Mouse (Mus musculus): ENCODE data around the gene Tbx2. TPM values are rescaled to one million over a fixed set of nuclear protein-coding genes. Genes with fewer than 3 reads are reported as not detected.

Tbx2 gene
- total RNA-seq (2014; fragmentation: Nextera tagmentation) (0.11 TPM in 1 of 2 replicates, not detected in the other), total RNA-seq (2017) (not detected in 2 replicates)

DNA sequence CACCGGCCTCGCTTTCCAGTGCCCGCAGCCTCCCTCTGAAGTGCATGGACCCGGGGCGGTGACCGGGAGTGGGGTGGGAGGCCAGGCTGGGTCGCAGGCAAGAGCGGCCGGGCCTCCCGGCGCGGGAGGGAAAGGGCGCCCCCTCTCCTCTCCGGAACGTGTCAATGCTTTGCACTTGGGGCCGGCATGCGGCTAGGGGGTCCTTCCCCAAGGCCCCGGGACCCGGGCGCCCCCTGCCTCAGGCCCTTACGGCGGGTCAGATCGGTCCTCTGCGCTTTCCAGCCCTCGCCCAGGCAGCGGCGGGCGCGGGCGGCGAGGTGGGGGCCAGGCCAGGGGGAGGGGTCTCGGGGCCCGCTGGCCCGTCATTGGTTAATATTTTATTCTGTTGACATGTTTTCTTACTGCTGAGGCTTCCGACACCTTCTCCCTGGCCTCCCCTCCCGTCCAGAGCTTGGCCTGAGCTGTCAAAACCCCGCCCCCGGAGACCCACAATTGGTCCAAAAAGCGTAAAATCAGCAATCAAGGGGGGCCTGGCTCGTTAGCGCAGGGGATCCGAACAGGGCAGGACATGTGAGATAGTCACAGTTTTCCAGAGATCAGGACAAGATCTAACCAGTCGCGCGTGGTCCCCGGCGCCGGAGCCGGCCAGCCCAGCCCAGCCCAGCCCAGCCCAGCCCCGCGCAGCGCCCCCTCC lies at the start of gene Tbx2:
TSS of gene Tbx2 (plus strand) at position 321 of the 694 bp plus-strand sequence.
- no peak for ATAC-seq (replicated peaks; ENCODE audit: poor library complexity, severe bottlenecking)

DNA sequence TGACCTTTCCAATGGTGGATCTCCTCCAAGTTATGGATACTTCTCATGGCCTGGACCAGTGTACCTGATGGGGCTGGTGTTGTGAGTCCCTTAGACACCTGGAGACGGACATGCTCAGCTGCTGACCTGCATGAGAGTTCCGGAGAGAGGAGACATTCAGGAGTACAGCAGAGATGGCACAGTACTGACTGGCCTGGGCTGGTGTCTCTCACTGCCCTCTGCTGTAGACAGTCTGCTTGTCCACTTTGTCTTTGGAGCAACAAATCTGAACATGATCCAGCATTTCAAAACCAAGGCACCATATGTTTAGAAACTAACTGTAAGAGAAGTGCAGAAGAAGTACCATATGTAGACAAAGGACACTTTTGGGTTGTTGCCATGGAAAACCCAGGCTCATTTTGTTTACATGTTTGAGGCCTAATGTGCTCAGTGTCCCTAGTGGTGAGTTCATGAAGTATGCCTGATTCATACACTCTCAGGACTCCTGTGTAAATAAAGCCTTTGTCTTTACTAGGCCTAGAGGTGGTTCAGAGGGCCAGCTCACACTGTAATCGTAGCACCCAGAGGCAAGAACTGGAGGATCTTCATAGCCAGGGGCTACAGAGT lies 46.1 kb upstream of the Tbx2 start:
- peak; percentile 30; the same call in 1 of the 2 replicates for ATAC-seq (replicated peaks; ENCODE audit: poor library complexity, severe bottlenecking)

DNA sequence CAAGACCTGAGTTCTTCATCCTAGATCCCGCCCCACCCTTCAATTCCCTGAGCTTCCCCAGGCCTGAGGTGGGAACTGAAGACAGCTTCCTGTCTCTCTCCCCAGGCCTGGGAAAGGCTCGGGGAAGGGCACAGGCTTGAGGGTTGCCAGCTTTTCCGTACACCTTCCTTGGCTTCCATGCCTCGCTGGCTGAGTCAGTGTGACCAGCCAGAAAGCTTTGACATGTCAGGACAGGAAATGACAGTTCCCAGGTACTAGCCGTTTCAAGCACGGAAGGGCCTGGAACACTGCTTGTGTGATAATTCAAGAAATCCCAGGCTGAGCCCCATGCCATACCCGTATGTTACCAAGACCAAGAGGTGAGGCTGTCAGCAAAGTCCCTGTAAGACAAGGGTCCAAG lies 42.6 kb upstream of the Tbx2 start:
- ATAC-seq (replicated peaks; ENCODE audit: poor library complexity, severe bottlenecking), result no peak

DNA sequence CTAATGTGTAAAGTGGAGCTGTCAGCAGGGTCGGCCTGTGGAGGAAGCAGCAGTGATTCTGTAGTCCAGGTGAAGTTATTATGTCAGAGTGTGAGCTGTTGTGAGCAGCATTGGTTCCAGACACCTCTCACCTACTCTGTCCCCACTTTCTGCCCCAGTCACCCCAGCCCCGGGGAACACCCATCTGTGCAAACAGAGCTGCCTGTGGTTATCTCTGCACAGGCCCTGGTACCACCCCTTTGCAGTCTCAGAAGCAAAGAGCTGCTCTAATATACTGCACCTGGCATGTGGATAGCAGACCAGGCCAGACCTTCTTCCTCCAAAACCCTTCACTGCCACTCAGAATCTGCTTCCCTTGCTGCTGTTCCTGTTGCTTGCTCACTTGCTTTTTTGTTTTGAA lies 42.1 kb upstream of the Tbx2 start:
- ATAC-seq (replicated peaks; ENCODE audit: poor library complexity, severe bottlenecking), result no peak

DNA sequence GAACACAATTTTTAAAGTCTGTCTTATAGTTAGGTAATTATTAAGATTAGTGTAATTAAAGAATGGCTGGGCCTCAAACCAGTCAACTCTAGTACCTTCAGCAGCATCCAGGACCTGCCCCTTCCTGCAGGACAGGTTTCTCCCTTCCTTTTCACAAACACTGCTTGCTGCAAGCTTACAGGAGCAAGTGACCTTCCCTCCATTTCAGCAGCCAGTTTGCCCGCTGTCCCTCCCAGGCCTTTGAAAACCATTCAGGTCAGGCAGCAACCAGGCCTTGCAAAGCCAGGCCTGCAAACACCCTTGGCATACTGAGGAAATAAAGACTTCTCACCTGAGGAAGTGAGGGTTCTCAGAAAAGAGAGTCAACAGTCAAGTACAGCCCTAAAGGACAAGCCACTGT lies 41.1 kb upstream of the Tbx2 start:
- ATAC-seq (replicated peaks; ENCODE audit: poor library complexity, severe bottlenecking), result no peak

DNA sequence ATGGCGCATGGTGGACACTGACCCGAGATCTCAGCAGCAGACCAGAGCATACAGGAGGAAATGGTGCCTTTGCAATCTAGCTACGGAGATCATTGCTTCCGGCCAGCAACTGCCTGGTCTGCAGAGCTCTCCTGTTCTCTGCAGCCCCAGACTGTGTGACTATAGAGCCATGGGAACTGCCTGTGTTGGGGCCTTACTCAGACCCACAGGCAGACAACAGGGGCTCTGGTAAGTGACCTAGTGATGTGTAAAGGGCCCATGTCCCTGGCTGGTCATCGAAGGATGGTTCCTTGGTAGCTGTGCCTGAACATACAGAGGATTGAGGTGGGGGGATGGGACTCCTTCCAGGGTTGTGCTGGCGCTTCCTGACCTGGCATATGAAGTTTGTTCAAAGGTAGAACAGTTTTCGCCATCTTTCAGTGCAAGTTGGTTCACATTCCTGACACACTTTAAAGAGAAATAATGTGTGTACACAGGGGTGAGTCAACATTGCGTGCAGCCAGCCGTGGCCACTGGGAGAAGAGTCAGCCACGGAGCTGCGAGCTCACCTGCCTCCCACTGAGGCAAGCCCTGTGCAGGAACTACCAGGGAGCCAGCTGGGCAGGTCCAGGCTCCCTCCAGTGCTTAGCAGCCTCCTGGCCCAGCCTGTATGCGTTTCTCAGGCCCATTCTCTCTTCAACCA lies 39.7 kb upstream of the Tbx2 start:
- ATAC-seq (replicated peaks; ENCODE audit: poor library complexity, severe bottlenecking), result peak; percentile 33; the same call in 1 of the 2 replicates

DNA sequence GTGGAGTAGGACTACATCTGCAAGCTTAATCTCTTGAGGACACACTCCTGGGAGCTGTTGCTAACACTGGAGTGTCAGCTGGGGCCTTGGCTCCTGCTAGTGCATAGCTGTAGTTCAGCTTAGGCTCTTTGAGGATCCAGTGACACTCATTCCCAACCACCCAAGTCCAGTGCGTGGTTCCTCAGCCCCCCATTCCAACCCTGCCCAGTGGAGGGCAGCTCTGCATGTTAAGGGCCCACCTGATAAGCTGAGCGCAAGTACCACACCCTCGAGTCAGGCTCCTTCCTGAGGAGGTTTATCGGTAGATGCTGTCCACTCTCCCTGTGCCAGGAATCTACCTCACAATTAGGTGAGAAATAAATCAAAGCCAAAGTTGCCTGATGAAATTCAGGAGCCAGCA lies 32.9 kb upstream of the Tbx2 start:
- no peak for ATAC-seq (replicated peaks; ENCODE audit: poor library complexity, severe bottlenecking)

DNA sequence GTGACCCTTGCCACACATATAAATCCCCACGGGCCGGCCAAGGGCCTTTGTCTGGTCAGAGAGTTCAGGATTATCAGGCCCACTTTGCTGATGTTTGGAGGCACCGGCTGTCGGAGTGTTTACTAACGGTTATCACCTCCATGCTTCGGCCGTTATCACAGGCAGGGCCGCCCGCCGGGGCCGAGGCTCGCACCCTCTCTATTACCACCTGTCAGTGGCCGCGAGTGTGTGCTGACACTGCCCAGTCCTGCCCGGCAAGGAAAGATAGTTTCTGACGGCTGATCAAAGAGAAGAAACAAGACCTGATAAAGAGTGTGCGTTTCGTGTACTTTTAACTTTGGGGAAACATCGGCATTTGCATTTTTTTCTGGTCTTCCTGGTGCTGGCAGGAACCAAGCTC lies 32.5 kb upstream of the Tbx2 start:
- ATAC-seq (replicated peaks; ENCODE audit: poor library complexity, severe bottlenecking), result no peak

DNA sequence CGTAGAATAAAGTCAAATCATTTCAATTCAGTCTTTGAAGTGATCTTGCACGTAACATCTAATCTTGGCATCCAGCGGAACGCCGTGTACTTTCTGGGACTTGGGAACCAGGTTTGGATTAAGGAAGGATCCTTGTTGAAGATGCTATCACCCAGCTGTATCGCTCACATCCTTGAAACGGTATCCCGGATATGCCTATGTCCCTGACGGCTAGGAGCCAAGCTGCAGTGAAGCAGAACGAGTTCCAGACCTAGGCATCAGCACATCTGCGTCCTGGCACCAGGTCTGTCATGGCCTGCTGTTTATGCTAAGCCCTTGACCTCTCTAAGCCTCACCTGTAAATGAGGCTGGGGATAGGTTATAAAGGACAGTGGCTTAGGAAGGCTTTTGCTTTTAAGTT lies 32.0 kb upstream of the Tbx2 start:
- ATAC-seq (replicated peaks; ENCODE audit: poor library complexity, severe bottlenecking), result no peak

DNA sequence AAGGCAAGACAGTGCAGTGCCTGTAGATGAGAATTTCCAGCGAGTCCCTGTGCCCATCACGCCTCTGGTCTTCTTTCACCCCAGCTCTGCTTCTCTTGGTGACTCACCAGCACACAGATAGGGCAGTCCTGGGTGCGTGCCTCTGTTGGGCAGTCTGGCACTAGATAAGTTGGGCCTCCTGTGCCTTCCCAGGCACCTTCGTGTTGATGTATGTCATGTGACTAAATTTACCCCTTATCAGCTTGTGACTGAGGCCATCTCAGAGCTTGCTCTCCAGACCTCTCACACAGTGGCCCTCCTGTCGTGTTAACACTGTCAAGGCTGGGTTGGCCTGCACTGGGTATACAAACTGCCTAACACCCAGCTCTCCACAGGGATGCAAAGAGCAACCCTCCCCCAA lies 28.3 kb upstream of the Tbx2 start:
- no peak for ATAC-seq (replicated peaks; ENCODE audit: poor library complexity, severe bottlenecking)

DNA sequence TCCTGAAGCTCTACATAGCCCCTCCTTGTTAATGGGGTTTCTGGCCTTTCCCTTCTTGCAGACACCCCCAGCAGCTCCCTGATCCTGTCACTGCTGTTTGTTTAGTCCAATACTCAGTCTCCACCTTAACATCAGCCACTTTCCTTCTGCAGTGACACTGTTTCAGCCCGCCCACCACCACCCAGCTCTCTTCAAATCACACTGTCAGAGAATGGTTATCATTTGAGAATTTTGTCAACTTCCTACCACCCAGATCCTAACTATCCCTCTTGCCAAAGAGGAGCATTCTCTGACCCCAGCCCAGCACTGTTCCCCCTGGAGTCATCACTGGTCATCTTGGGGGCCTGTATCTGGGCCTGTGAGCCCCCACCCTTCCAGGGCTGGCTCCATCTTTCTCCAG lies 26.6 kb upstream of the Tbx2 start:
- no peak for ATAC-seq (replicated peaks; ENCODE audit: poor library complexity, severe bottlenecking)

DNA sequence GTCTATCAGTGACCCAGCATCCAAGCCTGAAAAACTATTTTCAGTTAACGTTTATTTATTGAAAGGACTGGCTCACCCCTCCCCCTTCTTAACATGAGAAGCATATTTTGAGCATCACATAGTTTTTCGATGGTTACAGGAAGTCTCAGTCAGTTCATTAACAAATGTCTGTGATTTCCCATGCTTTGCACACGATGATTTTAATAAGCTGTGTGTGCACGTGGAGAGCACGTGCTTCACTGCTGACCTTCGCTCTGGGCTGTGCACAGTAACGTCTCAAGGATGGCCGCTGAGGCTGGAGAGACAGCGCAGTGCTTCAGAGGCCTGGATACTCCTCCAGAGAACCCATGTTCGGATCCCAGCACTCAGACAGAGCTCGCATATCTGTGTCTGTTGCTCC lies 25.0 kb upstream of the Tbx2 start:
- ATAC-seq (replicated peaks; ENCODE audit: poor library complexity, severe bottlenecking), result no peak

DNA sequence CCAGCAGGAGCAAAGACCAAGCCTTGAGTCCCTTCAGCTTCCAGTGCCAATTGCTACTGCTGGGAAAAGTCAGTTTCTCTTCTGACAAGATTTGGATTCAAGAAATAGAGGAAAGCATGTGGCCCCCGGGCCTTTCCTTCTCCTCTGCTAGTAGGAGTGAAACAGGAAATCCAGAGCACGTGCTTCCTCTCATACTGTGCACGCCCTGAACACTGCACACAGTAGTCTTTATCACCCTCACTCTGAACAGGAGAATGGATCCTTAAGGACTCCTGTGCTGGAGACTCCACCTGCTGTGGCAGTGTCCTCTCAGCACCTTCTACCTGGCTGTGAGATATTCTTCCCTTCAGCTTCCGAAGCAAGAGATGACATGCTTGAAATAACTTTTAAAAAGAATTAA lies 21.1 kb upstream of the Tbx2 start:
- ATAC-seq (replicated peaks; ENCODE audit: poor library complexity, severe bottlenecking), result peak; percentile 47

DNA sequence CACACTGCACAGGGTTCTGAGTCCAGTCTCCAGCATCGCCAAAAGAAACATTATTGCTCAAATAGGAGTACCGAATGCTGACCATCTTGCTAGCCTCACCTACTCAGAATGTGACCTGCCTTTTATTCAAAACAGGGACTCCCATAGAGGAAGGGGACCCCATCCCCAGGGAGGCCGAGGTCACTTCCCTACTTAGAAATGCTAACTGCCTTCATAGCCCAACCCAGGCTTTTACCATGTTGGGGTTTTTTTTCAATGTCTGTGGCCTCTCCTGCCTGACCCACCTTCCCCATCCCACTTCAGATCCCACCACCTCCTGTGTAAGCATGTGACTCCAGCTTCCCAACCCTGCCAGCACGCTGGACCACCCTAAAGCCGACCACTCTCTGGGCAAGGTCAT lies 20.7 kb upstream of the Tbx2 start:
- no peak for ATAC-seq (replicated peaks; ENCODE audit: poor library complexity, severe bottlenecking)

DNA sequence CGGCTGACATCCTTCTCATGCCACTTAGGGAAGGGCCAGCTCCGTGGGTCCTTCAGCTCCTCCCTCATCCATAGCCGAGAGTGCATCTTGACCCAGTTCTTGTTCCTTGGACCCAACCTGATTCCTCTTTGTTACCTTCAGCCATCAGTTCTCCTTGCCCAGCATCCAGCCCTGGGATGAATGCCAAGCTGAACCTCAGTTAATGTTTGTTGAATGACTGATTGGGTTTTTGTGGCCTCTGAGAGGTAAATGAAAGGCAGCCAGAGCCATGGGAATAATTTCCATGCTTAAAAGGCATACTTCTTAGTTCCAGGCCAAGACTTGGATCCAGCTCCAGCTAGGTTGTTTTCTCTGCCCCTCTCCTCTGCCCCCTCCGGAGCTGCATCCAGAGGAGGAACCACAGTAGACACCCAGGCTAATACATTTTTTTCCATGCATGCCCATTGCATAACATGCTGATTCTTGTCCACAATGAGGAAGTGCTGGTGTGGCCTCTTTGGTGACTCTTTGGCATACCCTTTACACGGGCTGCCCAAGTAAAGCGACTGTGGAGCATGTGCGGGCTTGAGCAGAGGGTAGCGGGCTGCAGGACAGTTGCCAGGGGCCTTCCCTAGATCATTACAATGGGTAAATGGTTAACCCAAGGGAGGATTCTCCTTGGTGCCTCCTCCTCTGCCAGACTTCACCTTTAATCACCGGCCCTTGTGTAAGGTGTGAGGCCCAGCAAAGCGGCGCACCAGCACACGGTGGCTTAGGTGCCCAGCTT lies 20.0 kb upstream of the Tbx2 start:
- peak; percentile 97 for ATAC-seq (replicated peaks; ENCODE audit: poor library complexity, severe bottlenecking)

DNA sequence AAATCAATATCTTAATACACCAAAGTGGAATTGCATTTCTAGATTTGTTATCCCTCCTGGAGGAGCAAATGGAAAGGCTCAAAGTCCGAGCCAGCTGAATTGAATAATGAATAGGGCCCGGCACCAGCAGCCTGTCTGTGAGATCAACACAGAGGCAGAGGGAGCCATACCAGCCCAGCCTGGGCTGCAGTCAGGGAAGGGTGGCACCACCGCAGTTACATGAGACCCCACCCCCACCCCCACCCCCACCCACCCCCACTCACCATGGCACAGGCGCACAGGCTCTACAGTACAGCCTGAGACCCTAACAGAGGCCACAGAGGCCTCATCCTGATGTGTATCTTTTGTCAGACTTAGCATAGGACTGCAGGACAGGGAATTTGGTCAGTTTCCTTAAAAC lies 17.7 kb upstream of the Tbx2 start:
- ATAC-seq (replicated peaks; ENCODE audit: poor library complexity, severe bottlenecking), result no peak

DNA sequence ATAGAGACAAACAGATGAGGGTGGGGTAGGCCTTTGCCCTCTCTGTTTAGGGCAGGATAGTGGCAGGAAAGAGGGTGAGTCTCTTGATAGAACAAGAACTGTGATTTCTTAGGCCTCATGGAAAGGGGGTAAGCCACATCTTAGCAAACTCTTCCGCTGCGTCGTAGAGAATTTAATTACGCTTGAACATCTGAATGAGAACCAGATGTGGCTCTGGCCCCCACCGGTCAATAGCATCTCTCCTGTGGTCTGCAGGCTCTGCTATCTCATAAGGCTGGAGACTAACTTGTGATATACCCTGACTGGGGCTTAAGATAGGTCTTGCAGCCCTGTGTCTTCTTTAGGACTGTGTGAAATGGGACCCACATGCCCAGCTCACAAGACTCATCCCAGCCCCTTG lies 15.9 kb upstream of the Tbx2 start:
- ATAC-seq (replicated peaks; ENCODE audit: poor library complexity, severe bottlenecking), result no peak

DNA sequence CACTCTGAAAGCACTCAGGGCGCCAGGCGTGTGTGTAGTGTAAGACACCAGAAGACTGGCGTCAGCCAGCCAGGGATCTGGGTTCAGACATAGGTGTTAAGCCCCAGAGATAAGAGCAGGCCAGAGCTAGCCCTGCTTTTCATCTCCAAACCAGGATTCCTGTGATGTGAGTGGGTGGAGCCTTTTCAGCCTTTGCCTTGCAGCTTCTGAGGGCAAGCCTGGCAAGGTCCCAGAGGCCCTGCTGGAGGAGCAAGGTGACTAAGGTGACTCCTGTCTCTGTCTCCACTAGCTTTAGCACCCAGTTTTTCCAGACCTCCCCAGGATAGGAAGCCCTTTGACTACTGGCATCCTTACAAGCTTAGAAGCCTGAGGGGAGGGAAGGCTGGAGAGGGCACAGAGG lies 13.9 kb upstream of the Tbx2 start:
- no peak for ATAC-seq (replicated peaks; ENCODE audit: poor library complexity, severe bottlenecking)

DNA sequence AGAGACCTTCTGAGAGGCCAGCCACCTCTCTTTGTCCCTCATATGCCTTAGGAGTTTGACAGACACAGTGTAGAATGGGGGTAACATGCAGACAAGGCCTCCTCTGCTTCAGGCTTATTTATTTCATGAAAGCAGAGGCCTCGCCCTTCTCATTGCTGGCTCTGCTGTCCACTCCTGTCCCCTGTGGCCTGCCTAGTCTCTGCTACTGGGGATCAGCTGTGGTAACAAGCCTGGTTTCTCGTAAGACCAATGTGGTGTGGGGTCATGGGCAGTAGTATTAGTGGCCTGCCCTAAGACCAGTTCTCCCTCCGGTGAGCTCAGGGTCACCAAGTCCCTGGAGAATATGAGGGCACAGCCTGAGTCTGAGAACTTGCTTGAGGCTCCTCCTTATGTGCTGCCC lies 11.4 kb upstream of the Tbx2 start:
- no peak for ATAC-seq (replicated peaks; ENCODE audit: poor library complexity, severe bottlenecking)

DNA sequence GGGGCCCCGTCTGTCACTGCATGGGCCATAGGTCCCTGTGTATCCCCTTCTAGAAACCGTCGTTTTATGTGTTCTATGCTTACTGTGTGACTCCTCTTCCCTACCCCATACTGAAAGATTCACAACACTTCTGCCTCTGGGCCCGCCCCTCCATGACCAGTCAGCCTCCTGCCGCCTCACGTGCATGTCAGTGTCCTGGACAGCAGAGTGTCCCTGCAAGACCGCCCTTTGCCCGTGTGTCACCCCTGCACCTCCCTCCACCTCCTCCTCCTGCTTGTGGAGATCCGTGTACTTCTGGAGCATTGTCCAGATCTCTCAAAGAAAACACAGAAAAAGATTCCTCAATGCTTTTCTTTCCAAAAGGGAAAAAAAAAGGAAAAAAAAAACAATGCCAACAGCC lies 10.7 kb upstream of the Tbx2 start:
- no peak for ATAC-seq (replicated peaks; ENCODE audit: poor library complexity, severe bottlenecking)

DNA sequence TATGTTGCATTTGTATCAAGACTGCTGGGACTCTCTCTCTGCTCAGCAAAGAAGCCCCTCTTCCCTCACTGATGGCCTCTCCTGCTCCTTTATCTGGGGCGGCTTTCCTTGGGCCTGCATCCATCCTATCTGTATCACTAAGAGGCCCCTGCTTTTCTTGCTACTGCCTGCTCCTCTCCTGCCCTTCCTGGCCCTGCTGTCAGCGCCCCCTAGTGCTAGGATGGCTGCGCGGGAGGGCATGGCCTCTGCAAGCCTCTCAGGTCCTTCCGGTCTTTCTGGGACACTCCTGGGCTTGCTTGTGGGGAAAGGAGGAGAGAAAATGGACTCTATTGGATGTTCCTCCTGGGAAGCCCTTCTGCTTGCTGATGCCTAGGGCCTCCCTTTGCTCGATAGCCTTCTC lies 9.2 kb upstream of the Tbx2 start:
- peak; percentile 87 for ATAC-seq (replicated peaks; ENCODE audit: poor library complexity, severe bottlenecking)
